Mouse (Mus musculus): ENCODE data around the gene Cyfip1. TPM values are rescaled to one million over a fixed set of nuclear protein-coding genes. Genes with fewer than 3 reads are reported as not detected.

The Cyfip1 gene
- polyA plus RNA-seq, 1 experiment from 2014 or later: 50.0 TPM

- peak; percentile 70 for DNase-seq (ENCODE audit: low spot score)
- Histone ChIP-seq H3K36me3 (replicated peaks; ENCODE audit: control insufficient read depth, insufficient read depth) (no peaks in the 10 kb centered on the region), H3K9ac (peak overlapping the region; percentile 89), H3K4me2 (replicated peaks) (peak overlapping the region; percentile 62), H3K9me3 (ENCODE audit: control insufficient read depth, low read length) (no peaks in the 10 kb centered on the region), H3K4me3 (replicated peaks; ENCODE audit: low read length) (peak overlapping the region; percentile 74), H3K27me3 (ENCODE audit: control insufficient read depth, insufficient read depth, low read length) (no peaks in the 10 kb centered on the region), H3K4me1 (replicated peaks; ENCODE audit: control insufficient read depth, insufficient read depth, low read length) (peaks cover 18% of the 10 kb centered on the region), H3K27ac (peak overlapping the region; percentile 87)
- peak; percentile 93 for ATAC-seq (ENCODE audit: low FRiP score)
- 1% methylated on average over 44 of the region's 47 CpGs for WGBS
These were observed 495 bp downstream of the Cyfip1 start for GRCm38 (mm10) chr7:55841977-55842503.

DNA sequence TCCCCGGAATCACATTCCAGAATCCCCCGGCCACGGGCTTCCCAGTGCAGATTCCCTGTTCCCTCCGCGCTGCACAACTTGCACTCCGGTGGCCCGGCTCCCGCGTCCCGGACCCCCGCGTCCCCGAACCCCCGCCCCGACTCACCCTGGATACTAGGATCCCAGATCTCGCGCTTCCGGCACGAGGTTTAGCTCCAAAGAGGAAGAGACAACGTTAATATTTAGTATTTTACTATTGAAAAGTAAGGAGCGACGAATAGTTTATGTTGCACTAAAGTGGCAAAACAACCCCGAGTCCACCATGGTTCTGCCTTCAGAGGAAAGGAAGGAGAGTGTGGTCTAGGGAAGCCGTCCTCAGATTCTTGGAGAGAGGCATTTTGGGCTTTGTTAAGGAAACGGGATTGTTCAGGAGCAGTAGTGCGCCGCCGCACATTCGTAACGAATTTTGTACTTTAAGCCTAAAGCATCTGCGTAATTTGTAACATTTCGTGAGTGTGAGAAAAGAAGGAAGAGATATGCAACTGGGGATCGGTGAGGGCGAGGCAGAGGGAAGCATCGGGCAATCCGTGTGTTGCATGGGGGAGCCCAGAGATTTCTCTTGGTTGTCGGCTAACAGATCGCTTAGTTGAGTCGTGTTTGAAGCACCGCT lies 1.1 kb downstream of the Cyfip1 start:
- H3K9me3 ChIP-seq (ENCODE audit: control insufficient read depth, low read length): no peaks in the 10 kb centered on the region
- H3K4me3 ChIP-seq (replicated peaks; ENCODE audit: low read length): peak overlapping the region; percentile 74
- WGBS: under 1% methylated on average over 40 of the region's 40 CpGs
- no peaks in the 10 kb centered on the region for H3K36me3 ChIP-seq (replicated peaks; ENCODE audit: control insufficient read depth, insufficient read depth)
- peak overlapping the region; percentile 62 for H3K4me2 ChIP-seq (replicated peaks)
- peaks cover 18% of the 10 kb centered on the region for H3K4me1 ChIP-seq (replicated peaks; ENCODE audit: control insufficient read depth, insufficient read depth, low read length)
- ATAC-seq (ENCODE audit: low FRiP score): peak; percentile 27
- peak; percentile 47 for DNase-seq (ENCODE audit: low spot score)
- H3K27me3 ChIP-seq (ENCODE audit: control insufficient read depth, insufficient read depth, low read length): no peaks in the 10 kb centered on the region
- peak overlapping the region; percentile 87 for H3K27ac ChIP-seq
- peak overlapping the region; percentile 89 for H3K9ac ChIP-seq

DNA sequence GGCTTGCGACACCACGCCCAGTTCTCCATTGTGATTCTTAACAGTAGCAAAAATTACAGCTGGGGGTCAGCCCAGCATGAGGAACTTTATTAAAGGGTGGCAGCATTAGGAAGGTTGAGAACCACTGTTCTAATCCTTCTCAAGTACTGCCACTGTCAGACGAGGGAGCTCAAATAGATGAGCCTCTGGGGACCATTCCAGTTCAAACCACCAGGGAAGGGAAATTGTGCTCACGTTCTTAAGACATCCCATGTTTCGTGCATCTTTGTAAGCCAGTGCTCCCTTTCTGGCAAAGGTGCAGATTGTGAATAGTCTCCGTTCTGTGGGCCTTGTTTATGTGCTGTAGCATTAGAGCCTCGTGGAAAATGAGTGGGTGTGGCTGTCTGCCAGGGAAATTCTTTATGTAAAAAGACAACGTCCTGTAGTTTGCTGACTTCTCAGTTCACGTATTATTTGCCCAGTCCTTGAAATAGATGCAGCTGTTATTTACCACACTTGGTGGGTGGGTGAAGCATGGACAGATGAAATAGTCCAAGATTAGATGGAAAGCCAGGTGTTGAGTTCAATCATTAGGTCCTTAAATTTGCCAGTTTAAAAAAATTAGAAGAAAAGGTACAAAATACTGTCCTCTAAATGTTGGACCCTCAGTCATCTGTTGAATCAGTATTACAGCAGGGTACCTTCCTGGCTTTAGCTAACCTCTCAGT lies 5.2 kb downstream of the Cyfip1 start:
- no peaks in the 10 kb centered on the region for H3K36me3 ChIP-seq (replicated peaks; ENCODE audit: control insufficient read depth, insufficient read depth)
- no peak overlapping the region for H3K4me2 ChIP-seq (replicated peaks)
- H3K4me1 ChIP-seq (replicated peaks; ENCODE audit: control insufficient read depth, insufficient read depth, low read length): peaks cover 19% of the 10 kb centered on the region
- H3K9me3 ChIP-seq (ENCODE audit: control insufficient read depth, low read length): no peaks in the 10 kb centered on the region
- H3K9ac ChIP-seq: no peak overlapping the region
- no peak overlapping the region for H3K27ac ChIP-seq
- no peak for ATAC-seq (ENCODE audit: low FRiP score)
- 68% methylated on average over 9 of the region's 9 CpGs for WGBS
- no peak overlapping the region for H3K4me3 ChIP-seq (replicated peaks; ENCODE audit: low read length)
- no peak for DNase-seq (ENCODE audit: low spot score)
- H3K27me3 ChIP-seq (ENCODE audit: control insufficient read depth, insufficient read depth, low read length): no peaks in the 10 kb centered on the region

- Histone ChIP-seq H3K4me1 (replicated peaks; ENCODE audit: control insufficient read depth, insufficient read depth, low read length) (peaks cover 9% of the 10 kb centered on the region), H3K4me3 (replicated peaks; ENCODE audit: low read length) (no peak overlapping the region; the same call in 1 of the 2 replicates), H3K27me3 (ENCODE audit: control insufficient read depth, insufficient read depth, low read length) (no peaks in the 10 kb centered on the region), H3K9ac (peak overlapping the region; percentile 47), H3K27ac (peak overlapping the region; percentile 68; the same call in 1 of the 2 replicates), H3K4me2 (replicated peaks) (peak overlapping the region; percentile 33), H3K9me3 (ENCODE audit: control insufficient read depth, low read length) (no peaks in the 10 kb centered on the region), H3K36me3 (replicated peaks; ENCODE audit: control insufficient read depth, insufficient read depth) (no peaks in the 10 kb centered on the region)
- DNase-seq (ENCODE audit: low spot score) (no peak), ATAC-seq (ENCODE audit: low FRiP score) (0 out of 2 replicates have a peak, but pooled peaks have one; percentile 44)
- 29% methylated on average over 14 of the region's 14 CpGs for WGBS
These were observed 8.5 kb downstream of the Cyfip1 start for GRCm38 (mm10) chr7:55849948-55850571.

- ATAC-seq (ENCODE audit: low FRiP score) (no peak), DNase-seq (ENCODE audit: low spot score) (no peak)
- Histone ChIP-seq H3K36me3 (replicated peaks; ENCODE audit: control insufficient read depth, insufficient read depth) (no peaks in the 10 kb centered on the region), H3K27me3 (ENCODE audit: control insufficient read depth, insufficient read depth, low read length) (no peaks in the 10 kb centered on the region), H3K27ac (no peak overlapping the region), H3K9me3 (ENCODE audit: control insufficient read depth, low read length) (no peaks in the 10 kb centered on the region), H3K4me2 (replicated peaks) (no peak overlapping the region), H3K9ac (no peak overlapping the region), H3K4me1 (replicated peaks; ENCODE audit: control insufficient read depth, insufficient read depth, low read length) (peaks cover 9% of the 10 kb centered on the region), H3K4me3 (replicated peaks; ENCODE audit: low read length) (no peak overlapping the region)
- 92% methylated on average over 3 of the region's 3 CpGs for WGBS
These were observed 11.2 kb downstream of the Cyfip1 start for GRCm38 (mm10) chr7:55852787-55853186.

DNA sequence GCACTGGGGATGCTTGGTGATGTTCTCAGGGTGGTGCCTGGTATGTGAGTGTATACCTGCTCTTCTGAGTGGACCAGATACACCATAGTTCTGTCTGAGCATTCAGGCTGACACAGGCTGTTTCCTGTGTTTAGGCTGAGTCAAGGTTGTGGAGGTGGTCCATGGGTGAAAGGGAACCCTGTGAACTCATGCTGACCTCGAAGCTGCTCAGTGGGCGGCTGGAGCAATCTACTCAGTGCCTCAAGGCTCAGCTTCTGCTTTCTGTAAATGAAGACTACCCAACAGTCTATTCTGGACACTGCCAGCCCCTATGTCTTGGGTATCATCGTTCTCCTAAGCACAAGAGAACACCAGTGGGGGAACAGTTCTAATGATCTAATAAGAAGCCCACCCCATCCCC lies 14.1 kb downstream of the Cyfip1 start:
- Histone ChIP-seq H3K9me3 (ENCODE audit: control insufficient read depth, low read length) (no peaks in the 10 kb centered on the region), H3K9ac (no peak overlapping the region), H3K4me1 (replicated peaks; ENCODE audit: control insufficient read depth, insufficient read depth, low read length) (no peaks in the 10 kb centered on the region), H3K27me3 (ENCODE audit: control insufficient read depth, insufficient read depth, low read length) (no peaks in the 10 kb centered on the region), H3K4me2 (replicated peaks) (no peak overlapping the region), H3K4me3 (replicated peaks; ENCODE audit: low read length) (no peak overlapping the region), H3K27ac (no peak overlapping the region), H3K36me3 (replicated peaks; ENCODE audit: control insufficient read depth, insufficient read depth) (no peaks in the 10 kb centered on the region)
- ATAC-seq (ENCODE audit: low FRiP score) (0 out of 2 replicates have a peak, but pooled peaks have one; percentile 32), DNase-seq (ENCODE audit: low spot score) (no peak)
- 95% methylated on average over 3 of the region's 3 CpGs for WGBS

- Histone ChIP-seq H3K9ac (no peak overlapping the region), H3K4me2 (replicated peaks) (no peak overlapping the region), H3K36me3 (replicated peaks; ENCODE audit: control insufficient read depth, insufficient read depth) (no peaks in the 10 kb centered on the region), H3K4me3 (replicated peaks; ENCODE audit: low read length) (no peak overlapping the region), H3K27me3 (ENCODE audit: control insufficient read depth, insufficient read depth, low read length) (no peaks in the 10 kb centered on the region), H3K9me3 (ENCODE audit: control insufficient read depth, low read length) (no peaks in the 10 kb centered on the region), H3K4me1 (replicated peaks; ENCODE audit: control insufficient read depth, insufficient read depth, low read length) (no peaks in the 10 kb centered on the region), H3K27ac (no peak overlapping the region)
- WGBS: 98% methylated on average over 4 of the region's 4 CpGs
- DNase-seq (ENCODE audit: low spot score): no peak
- ATAC-seq (ENCODE audit: low FRiP score): no peak
These were observed 15.2 kb downstream of the Cyfip1 start for GRCm38 (mm10) chr7:55856741-55857140.

DNA sequence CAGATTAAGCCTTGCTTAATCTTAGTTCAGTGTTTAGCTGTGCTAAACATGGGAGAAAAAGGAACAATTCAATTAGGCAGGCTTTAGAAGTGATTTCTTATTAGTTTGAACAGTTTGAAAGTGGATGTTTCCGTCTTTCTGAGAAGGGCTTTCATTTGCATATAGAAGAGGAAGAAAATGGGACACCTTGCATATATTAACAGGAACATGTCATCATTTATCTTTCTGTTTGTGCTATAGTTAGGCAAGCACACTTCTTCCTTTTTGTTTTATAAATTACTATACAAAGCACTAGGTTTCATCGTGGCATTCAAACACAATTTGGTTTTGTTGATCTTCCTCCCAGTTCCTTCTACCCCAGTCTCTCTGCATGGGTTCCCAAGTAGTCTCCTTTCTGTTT lies 16.2 kb downstream of the Cyfip1 start:
- WGBS: 62% methylated on average over 2 of the region's 2 CpGs
- no peak for ATAC-seq (ENCODE audit: low FRiP score)
- no peak for DNase-seq (ENCODE audit: low spot score)

GRCm38 (mm10) chr7:55858836-55859517 lies 17.4 kb downstream of the Cyfip1 start:
- WGBS: 82% methylated on average over 3 of the region's 3 CpGs
- ATAC-seq (ENCODE audit: low FRiP score): no peak
- H3K9me3 ChIP-seq (ENCODE audit: control insufficient read depth, low read length): no peaks in the 10 kb centered on the region
- H3K27me3 ChIP-seq (ENCODE audit: control insufficient read depth, insufficient read depth, low read length): no peaks in the 10 kb centered on the region
- H3K4me1 ChIP-seq (replicated peaks; ENCODE audit: control insufficient read depth, insufficient read depth, low read length): no peaks in the 10 kb centered on the region
- H3K27ac ChIP-seq: no peak overlapping the region
- no peak for DNase-seq (ENCODE audit: low spot score)
- no peak overlapping the region for H3K4me2 ChIP-seq (replicated peaks)
- no peaks in the 10 kb centered on the region for H3K36me3 ChIP-seq (replicated peaks; ENCODE audit: control insufficient read depth, insufficient read depth)
- H3K4me3 ChIP-seq (replicated peaks; ENCODE audit: low read length): no peak overlapping the region
- no peak overlapping the region for H3K9ac ChIP-seq

More for the DNA sequence above, 16.2 kb downstream of the Cyfip1 start:
- H3K27me3 ChIP-seq (ENCODE audit: control insufficient read depth, insufficient read depth, low read length): no peaks in the 10 kb centered on the region
- H3K9me3 ChIP-seq (ENCODE audit: control insufficient read depth, low read length): no peaks in the 10 kb centered on the region
- no peak overlapping the region for H3K4me2 ChIP-seq (replicated peaks)
- H3K27ac ChIP-seq: no peak overlapping the region
- H3K4me3 ChIP-seq (replicated peaks; ENCODE audit: low read length): no peak overlapping the region
- no peaks in the 10 kb centered on the region for H3K4me1 ChIP-seq (replicated peaks; ENCODE audit: control insufficient read depth, insufficient read depth, low read length)
- H3K36me3 ChIP-seq (replicated peaks; ENCODE audit: control insufficient read depth, insufficient read depth): no peaks in the 10 kb centered on the region
- no peak overlapping the region for H3K9ac ChIP-seq
